Mouse (Mus musculus): ENCODE results near the gene P2rx7.

Gene P2rx7

GRCm38 (mm10) chr5:122690486-122690885 is 46.8 kb downstream of the P2rx7 start:
- DNase-seq (ENCODE audit: low spot score in 2 of 2), result no peak

- no peak for DNase-seq (ENCODE audit: low spot score in 2 of 2)
These were observed 49.9 kb downstream of the P2rx7 start for GRCm38 (mm10) chr5:122693431-122694207.

- no peak for DNase-seq (ENCODE audit: low spot score in 2 of 2)
These were observed 51.8 kb downstream of the P2rx7 start for GRCm38 (mm10) chr5:122695516-122695915.

- peak in 1 of 2 experiments; percentile 17 for DNase-seq (ENCODE audit: low spot score in 2 of 2)
These were observed 54.5 kb downstream of the P2rx7 start for GRCm38 (mm10) chr5:122698041-122698700.

GRCm38 (mm10) chr5:122698701-122699060 is 55.0 kb downstream of the P2rx7 start:
- peak in 1 of 2 experiments; percentile 11 for DNase-seq (ENCODE audit: low spot score in 2 of 2)

- no peak for DNase-seq (ENCODE audit: low spot score in 2 of 2)
These were observed 56.6 kb downstream of the P2rx7 start for GRCm38 (mm10) chr5:122700109-122700836.

GRCm38 (mm10) chr5:122700837-122701212 is 57.1 kb downstream of the P2rx7 start:
- DNase-seq (ENCODE audit: low spot score in 2 of 2), result no peak

- no peak for DNase-seq (ENCODE audit: low spot score in 2 of 2)
These were observed 58.4 kb downstream of the P2rx7 start for GRCm38 (mm10) chr5:122702156-122702555.

- no peak for DNase-seq (ENCODE audit: low spot score in 2 of 2)
These were observed 59.9 kb downstream of the P2rx7 start for GRCm38 (mm10) chr5:122703574-122703973.

GRCm38 (mm10) chr5:122704571-122704970 is 60.9 kb downstream of the P2rx7 start:
- DNase-seq (ENCODE audit: low spot score in 2 of 2), result no peak

- DNase-seq (ENCODE audit: low spot score in 2 of 2), result no peak
These were observed 61.5 kb downstream of the P2rx7 start for GRCm38 (mm10) chr5:122705174-122705573.

GRCm38 (mm10) chr5:122706917-122707275 is 63.2 kb downstream of the P2rx7 start:
- no peak for DNase-seq (ENCODE audit: low spot score in 2 of 2)

- DNase-seq (ENCODE audit: low spot score in 2 of 2), result peak; percentile 80 to 92
These were observed 63.8 kb downstream of the P2rx7 start, which contains the start of gene P2rx4 for GRCm38 (mm10) chr5:122707276-122708181. P2rx4 (plus strand) TSS chr5:122707544.

- DNase-seq (ENCODE audit: low spot score in 2 of 2), result no peak
These were observed 65.1 kb downstream of the P2rx7 start for GRCm38 (mm10) chr5:122708819-122709218.

- no peak for DNase-seq (ENCODE audit: low spot score in 2 of 2)
These were observed 72.0 kb downstream of the P2rx7 start for GRCm38 (mm10) chr5:122715723-122716122.

- DNase-seq (ENCODE audit: low spot score in 2 of 2), result peak in 1 of 2 experiments; percentile 21
These were observed 73.1 kb downstream of the P2rx7 start for GRCm38 (mm10) chr5:122716793-122717192.

GRCm38 (mm10) chr5:122718400-122718799 is 74.7 kb downstream of the P2rx7 start:
- DNase-seq (ENCODE audit: low spot score in 2 of 2), result no peak

- peak; percentile 54 to 61 for DNase-seq (ENCODE audit: low spot score in 2 of 2)
These were observed 75.5 kb downstream of the P2rx7 start for GRCm38 (mm10) chr5:122719168-122719567.

- no peak for DNase-seq (ENCODE audit: low spot score in 2 of 2)
These were observed 81.7 kb downstream of the P2rx7 start for GRCm38 (mm10) chr5:122725453-122725852.

- DNase-seq (ENCODE audit: low spot score in 2 of 2), result peak; percentile 56 to 70
These were observed 82.4 kb downstream of the P2rx7 start for GRCm38 (mm10) chr5:122726068-122726467.

- DNase-seq (ENCODE audit: low spot score in 2 of 2), result no peak
These were observed 82.9 kb downstream of the P2rx7 start for GRCm38 (mm10) chr5:122726595-122726994.
